8 mouse cellular contexts compared by ENCODE assay signal in genomic region chr13:57908266-57908582, GRCm38 (mm10). TPM values are rescaled to one million over a fixed set of nuclear protein-coding genes. Genes with fewer than 3 reads are reported as not detected.
DNase-seq lines count a peak whose midpoint lies in the region; ATAC-seq and TF ChIP-seq lines count a peak whose summit lies in the region.

Spock1 (minus strand) TSS chr13:57908332.

- no peak within 1 kb of the TSS for H3K9ac ChIP-seq in heart, embryonic 13.5 days
- no peak within 1 kb of the TSS for H3K9ac ChIP-seq in kidney, postnatal 0 days (ENCODE audit: low read depth, low read length)
- H3K9ac ChIP-seq in limb, embryonic 15.5 days, result no peak within 1 kb of the TSS

- H3K36me3 ChIP-seq in heart, embryonic 13.5 days, result no peaks in the 10 kb centered on the region
- no peaks in the 10 kb centered on the region for H3K36me3 ChIP-seq in kidney, postnatal 0 days (ENCODE audit: insufficient read depth, low read length)
- H3K36me3 ChIP-seq in limb, embryonic 15.5 days, result no peaks in the 10 kb centered on the region

- H3K4me3 ChIP-seq in heart, embryonic 13.5 days, result peak within 1 kb of the TSS; percentile 50
- 0 out of 2 replicates have a peak within 1 kb of the TSS, but pooled peaks have one; percentile 17 for H3K4me3 ChIP-seq in kidney, postnatal 0 days (replicated peaks; ENCODE audit: low read depth, low read length)
- H3K4me3 ChIP-seq in limb, embryonic 15.5 days, result peak within 1 kb of the TSS; percentile 38

- ATAC-seq in heart, embryonic 13.5 days (ENCODE audit: extremely low read depth, insufficient number of reproducible peaks, low FRiP score, low TSS enrichment), result no peak
- ATAC-seq in kidney, postnatal 0 days (replicated peaks; ENCODE audit: low FRiP score, low read depth), result 0 out of 2 replicates have a peak, but pooled peaks have one; percentile 43
- no peak; the same call in 1 of the 2 replicates for ATAC-seq in limb, embryonic 15.5 days (ENCODE audit: insufficient number of reproducible peaks, low FRiP score, low TSS enrichment, low read depth)

- H3K4me2 ChIP-seq in heart, embryonic 13.5 days, result peak within 1 kb of the TSS; percentile 77
- peak within 1 kb of the TSS; percentile 52 for H3K4me2 ChIP-seq in kidney, postnatal 0 days (ENCODE audit: low read length)
- H3K4me2 ChIP-seq in limb, embryonic 15.5 days, result peak within 1 kb of the TSS; percentile 74

- TF ChIP-seq CTCF in kidney, postnatal 0 days (IDR thresholded peaks at IDR 0.05; ENCODE audit: low read depth), result peak; percentile 96

- peaks cover 16% of the 10 kb centered on the region for H3K4me1 ChIP-seq in heart, embryonic 13.5 days
- H3K4me1 ChIP-seq in kidney, postnatal 0 days (replicated peaks; ENCODE audit: insufficient read depth, low read length), result no peaks in the 10 kb centered on the region
- peaks cover 19% of the 10 kb centered on the region for H3K4me1 ChIP-seq in limb, embryonic 15.5 days

- H3K9me3 ChIP-seq in heart, embryonic 13.5 days, result peaks cover 6% of the 10 kb centered on the region
- H3K9me3 ChIP-seq in kidney, postnatal 0 days (replicated peaks; ENCODE audit: low read length), result no peaks in the 10 kb centered on the region
- H3K9me3 ChIP-seq in limb, embryonic 15.5 days, result no peaks in the 10 kb centered on the region

- no peak within 1 kb of the TSS for H3K27ac ChIP-seq in heart, embryonic 13.5 days (replicated peaks)
- H3K27ac ChIP-seq in kidney, postnatal 0 days, result no peak within 1 kb of the TSS
- H3K27ac ChIP-seq in limb, embryonic 15.5 days, result no peak within 1 kb of the TSS

- 1% methylated on average over 32 of the region's 32 CpGs for WGBS in heart, embryonic 13.5 days
- WGBS in kidney, postnatal 0 days, result 2% methylated on average over 32 of the region's 32 CpGs
- 1% methylated on average over 32 of the region's 32 CpGs for WGBS in limb, embryonic 15.5 days

- peak; percentile 27 to 72 for DNase-seq in spleen, postnatal 10 days (ENCODE audit: low spot score in 2 of 2)
- no peak for DNase-seq in spleen, adult 12 weeks (ENCODE audit: low spot score)
- DNase-seq in fibroblast of lung, adult 2 months (ENCODE audit: low read depth), result peak; percentile 1
- DNase-seq in kidney, postnatal 0 days (ENCODE audit: low spot score), result peak; percentile 85
- DNase-seq in naive thymus-derived CD4-positive, alpha-beta T cell, adult 2 months (ENCODE audit: low read depth), result peak; percentile 7
- DNase-seq in telencephalon, adult 2 months (ENCODE audit: low read depth, low spot score), result peak; percentile 55

- peaks cover 56% of the 10 kb centered on the region for H3K27me3 ChIP-seq in heart, embryonic 13.5 days (replicated peaks)
- peaks cover 16% of the 10 kb centered on the region for H3K27me3 ChIP-seq in kidney, postnatal 0 days (ENCODE audit: insufficient read depth, low read length)
- H3K27me3 ChIP-seq in limb, embryonic 15.5 days, result peaks cover 36% of the 10 kb centered on the region

RNA-seq across cellular contexts. Expression of gene Spock1, which starts in this region (rescaled TPM):
- polyA plus RNA-seq in heart, embryonic 13.5 days (2015; fragmentation: Nextera tagmentation; extraction: Ambion mirVana), result 0.31 and 0.60 TPM in 2 replicates
- 0.23 and 0.49 TPM in 2 replicates for polyA plus RNA-seq in kidney, postnatal 0 days (2015; fragmentation: Nextera tagmentation; extraction: Ambion mirVana)
- polyA plus RNA-seq in limb, embryonic 15.5 days (2015; fragmentation: Nextera tagmentation; extraction: Ambion mirVana), result 2.7 and 3.3 TPM in 2 replicates

Comparison
In these comparisons a context has a peak if more than half of its experiments do, and no peak if none do; other contexts are left out.
1. Peak in DNase-seq, ATAC-seq, H3K4me3 ChIP-seq and H3K4me2 ChIP-seq in kidney, postnatal 0 days; RNA of the gene not detected or under 1 TPM.